Mouse (Mus musculus) gastrocnemius, postnatal 14 days (tissue): ENCODE results near the gene Gm17677. TPM values are rescaled to one million over a fixed set of nuclear protein-coding genes. Genes with fewer than 3 reads are reported as not detected.

Experiments used
- DNase-seq: peaks from one replicate; pipeline ENCODE4 v3.0.0; 2021; ENCODE audit warnings: mixed read lengths
- intact Hi-C: fragments of 180-260 bp; cut with DNase I; formaldehyde crosslinking; loops from one replicate; pipeline ENCODE4 v1.15.1; 2025; ENCODE audit warnings: low total_unique reads
- long read RNA-seq, 2 experiments: library from polyadenylated mRNA; stranded (forward); transcript quantifications; one replicate each; pipeline ENCODE4 v2.0.0; 2021
- total RNA-seq, 2 experiments: library from RNA; stranded (reverse); gene quantifications; 2 replicates each; pipeline ENCODE4 v1.2.3; 2021

Gene Gm17677
- not detected for total RNA-seq
- long read RNA-seq, experiment 1: 0 reads
- long read RNA-seq, experiment 2: 0 reads

- intact Hi-C loops: no loop called here
- no peak for DNase-seq
Measured at GRCm38 (mm10) chr9:35740749-35741148, at the start of gene Gm17677. Gene Gm17677, plus strand, starts transcription at chr9:35741049.

GRCm38 (mm10) chr9:35691924-35692323 is 48.9 kb upstream of the Gm17677 start:
- DNase-seq: no peak
- intact Hi-C loops: no loop called here

GRCm38 (mm10) chr9:35707265-35707664 is 33.6 kb upstream of the Gm17677 start:
- no peak for DNase-seq
- intact Hi-C loops: no loop called here

GRCm38 (mm10) chr9:35756843-35757242 is 16.0 kb downstream of the Gm17677 start:
- intact Hi-C loops: no loop called here
- DNase-seq: no peak

- intact Hi-C loops: no loop called here
- no peak for DNase-seq
Measured at GRCm38 (mm10) chr9:35778009-35778408, 37.2 kb downstream of the Gm17677 start, which contains the start of gene Gm17727. Gene Gm17727, minus strand, starts transcription at chr9:35778109.

- DNase-seq: no peak
- intact Hi-C loops: no loop called here
Measured at GRCm38 (mm10) chr9:35790001-35790400, 49.2 kb downstream of the Gm17677 start, which contains the start of the genes Gm27235 and D730048I06Rik. Gene Gm27235, minus strand, starts transcription at chr9:35790101. Gene D730048I06Rik, minus strand, starts transcription at chr9:35790112.

Other genes starting within 250 kb of the Gm17677 start
- gene Gm1113, start 222.8 kb upstream of the Gm17677 start, total RNA-seq: not detected
- under 1 TPM in 1 of 2 experiments, not detected in 1; 0.06 TPM for gene Ddx25, start 182.5 kb upstream of the Gm17677 start, total RNA-seq
- gene Pus3, start 182.5 kb upstream of the Gm17677 start, total RNA-seq: 10 to 100 TPM in 1 of 2 experiments, 1 to 10 TPM in 1; 8.7 to 10.6 TPM
- gene Pate2, start 170.8 kb upstream of the Gm17677 start, total RNA-seq: under 1 TPM in 1 of 2 experiments, not detected in 1; 0.09 TPM
- 1 to 10 TPM; 1.1 to 1.5 TPM for gene Hyls1, start 170.7 kb upstream of the Gm17677 start, total RNA-seq
- gene Pate4, start 129.1 kb upstream of the Gm17677 start, total RNA-seq: not detected
- gene Pate3, start 92.8 kb upstream of the Gm17677 start, total RNA-seq: not detected
- not detected for gene Pate1, start 53.7 kb upstream of the Gm17677 start, total RNA-seq
- gene Gm17727, start 37.1 kb downstream of the Gm17677 start, total RNA-seq: not detected
- gene Gm27235, start 49.1 kb downstream of the Gm17677 start, total RNA-seq: not detected
- not detected for gene D730048I06Rik, start 49.1 kb downstream of the Gm17677 start, total RNA-seq
- gene 9230110F15Rik, start 103.1 kb downstream of the Gm17677 start, total RNA-seq: not detected
- not detected for gene 9230113P08Rik, start 167.4 kb downstream of the Gm17677 start, total RNA-seq